Mouse (Mus musculus): ENCODE data around the gene Serpina3c. TPM values are rescaled to one million over a fixed set of nuclear protein-coding genes. Genes with fewer than 3 reads are reported as not detected.

Gene Serpina3c
- polyA plus RNA-seq (2014; fragmentation: Illumina TruSeq; extraction: RNeasy Lipid Tissue Mini Kit (QIAGEN cat#74804); ENCODE audit: low read depth, low replicate concordance) = 1.1 TPM

DNA sequence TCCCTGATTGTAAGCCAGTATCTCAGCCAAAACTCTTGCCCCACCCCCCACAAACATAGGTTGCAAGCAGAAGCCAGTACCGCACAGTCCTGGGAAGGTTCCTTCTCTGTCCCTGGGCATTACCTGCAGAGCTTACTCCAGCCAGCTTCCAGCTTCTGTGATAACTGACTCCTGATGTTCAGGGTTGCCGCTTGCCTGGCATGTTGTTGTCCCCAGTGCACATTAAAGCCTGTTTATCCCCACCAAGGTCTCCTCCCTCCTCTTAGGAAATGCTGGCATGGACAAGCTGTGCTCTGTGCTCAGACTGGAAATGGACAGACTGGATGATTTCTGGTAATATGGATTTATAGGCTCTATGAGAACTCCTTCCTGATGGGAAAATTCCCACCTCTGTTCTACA is at the start of gene Serpina3c:
Gene Serpina3c, minus strand, starts transcription at position 215 of the 400 bp plus-strand sequence.

DNA sequence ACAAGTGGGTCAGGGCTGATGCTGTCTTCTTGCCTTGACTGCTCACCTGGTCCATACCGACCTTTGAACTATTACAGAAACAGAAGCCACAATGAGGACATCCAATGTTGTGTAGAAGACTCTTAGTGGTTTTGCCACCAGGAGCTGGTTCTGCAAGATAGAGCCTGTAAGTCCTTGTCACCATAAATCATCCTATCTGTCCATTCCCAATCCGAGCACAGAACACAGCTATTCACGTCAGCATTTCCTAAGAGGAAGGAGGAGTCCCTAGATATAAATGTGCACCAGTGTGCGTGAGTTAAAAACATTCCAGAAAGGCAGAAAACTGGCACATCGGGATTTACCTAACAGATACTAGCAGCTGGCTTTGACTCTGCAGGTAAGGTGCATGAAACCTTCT is 26.0 kb downstream of the Serpina3c start, which contains the start of gene Serpina3b:
Gene Serpina3b, plus strand, starts transcription at position 301 of the 400 bp plus-strand sequence.

DNA sequence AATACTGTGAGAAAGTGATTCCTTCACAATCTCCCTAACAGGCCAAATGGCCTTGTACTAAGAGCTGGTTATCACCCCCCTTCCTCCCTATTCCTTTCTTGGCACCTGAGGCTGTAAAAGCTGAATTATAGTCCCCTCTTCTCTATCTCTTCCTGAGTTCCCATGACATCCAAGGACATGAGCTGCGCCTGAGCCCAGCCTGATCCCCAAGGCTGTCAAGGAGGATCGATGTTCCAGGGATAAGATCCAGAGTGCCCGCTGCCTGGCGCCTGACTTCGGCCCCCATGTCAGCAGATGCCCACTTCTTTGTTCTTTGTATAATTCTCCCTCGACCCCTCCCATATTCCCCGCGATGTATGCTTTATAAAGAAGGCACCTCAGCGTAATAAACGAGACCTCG is 41.3 kb downstream of the Serpina3c start, which contains the start of gene Serpina3a:
Gene Serpina3a, plus strand, starts transcription at position 392 of the 400 bp plus-strand sequence.

DNA sequence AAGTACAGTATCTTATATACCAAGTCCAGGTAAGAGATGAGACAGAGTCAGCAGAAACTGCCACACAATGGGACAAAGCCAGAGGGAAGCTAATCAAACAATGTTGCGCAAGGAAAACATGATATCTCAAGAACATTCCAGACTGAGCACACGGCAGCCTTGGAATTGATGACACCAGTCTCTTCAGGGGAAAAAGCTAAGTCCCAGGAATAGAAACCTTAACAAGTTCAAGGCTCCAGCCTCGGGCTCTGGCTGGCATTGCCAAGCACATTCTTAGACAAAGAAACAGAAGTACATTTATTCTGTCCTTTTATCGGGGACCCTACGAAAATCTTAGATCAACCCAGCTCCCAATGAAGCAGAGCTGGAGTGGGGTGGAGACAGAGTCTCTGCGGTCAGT is 52.9 kb downstream of the Serpina3c start, which contains the start of gene Serpina5:
Gene Serpina5, plus strand, starts transcription at position 346 of the 400 bp plus-strand sequence.

Other genes with a start within 250 kb of the Serpina3c start
- not detected for gene Serpina1c, start 249.0 kb downstream of the Serpina3c start, polyA plus RNA-seq (2014; fragmentation: Illumina TruSeq; extraction: RNeasy Lipid Tissue Mini Kit (QIAGEN cat#74804); ENCODE audit: low read depth, low replicate concordance)
- 0.57 TPM for gene Serpina1e, start 194.9 kb downstream of the Serpina3c start, polyA plus RNA-seq (2014; fragmentation: Illumina TruSeq; extraction: RNeasy Lipid Tissue Mini Kit (QIAGEN cat#74804); ENCODE audit: low read depth, low replicate concordance)
- gene Serpina11, start 163.9 kb downstream of the Serpina3c start, polyA plus RNA-seq (2014; fragmentation: Illumina TruSeq; extraction: RNeasy Lipid Tissue Mini Kit (QIAGEN cat#74804); ENCODE audit: low read depth, low replicate concordance) = not detected
- gene Serpina9, start 140.1 kb downstream of the Serpina3c start, polyA plus RNA-seq (2014; fragmentation: Illumina TruSeq; extraction: RNeasy Lipid Tissue Mini Kit (QIAGEN cat#74804); ENCODE audit: low read depth, low replicate concordance) = 0.69 TPM
- gene Serpina12, start 109.4 kb downstream of the Serpina3c start, polyA plus RNA-seq (2014; fragmentation: Illumina TruSeq; extraction: RNeasy Lipid Tissue Mini Kit (QIAGEN cat#74804); ENCODE audit: low read depth, low replicate concordance) = not detected
- gene Serpina5, start 52.8 kb downstream of the Serpina3c start, polyA plus RNA-seq (2014; fragmentation: Illumina TruSeq; extraction: RNeasy Lipid Tissue Mini Kit (QIAGEN cat#74804); ENCODE audit: low read depth, low replicate concordance) = not detected
- gene Serpina3a, start 41.1 kb downstream of the Serpina3c start, polyA plus RNA-seq (2014; fragmentation: Illumina TruSeq; extraction: RNeasy Lipid Tissue Mini Kit (QIAGEN cat#74804); ENCODE audit: low read depth, low replicate concordance) = not detected
- not detected for gene Serpina3b, start 25.9 kb downstream of the Serpina3c start, polyA plus RNA-seq (2014; fragmentation: Illumina TruSeq; extraction: RNeasy Lipid Tissue Mini Kit (QIAGEN cat#74804); ENCODE audit: low read depth, low replicate concordance)
- 0.79 TPM for gene Serpina3f, start 60.7 kb upstream of the Serpina3c start, polyA plus RNA-seq (2014; fragmentation: Illumina TruSeq; extraction: RNeasy Lipid Tissue Mini Kit (QIAGEN cat#74804); ENCODE audit: low read depth, low replicate concordance)
- gene Serpina3g, start 82.4 kb upstream of the Serpina3c start, polyA plus RNA-seq (2014; fragmentation: Illumina TruSeq; extraction: RNeasy Lipid Tissue Mini Kit (QIAGEN cat#74804); ENCODE audit: low read depth, low replicate concordance) = 2.8 TPM
- gene Serpina3i, start 109.3 kb upstream of the Serpina3c start, polyA plus RNA-seq (2014; fragmentation: Illumina TruSeq; extraction: RNeasy Lipid Tissue Mini Kit (QIAGEN cat#74804); ENCODE audit: low read depth, low replicate concordance) = not detected
- gene Serpina3j, start 160.7 kb upstream of the Serpina3c start, polyA plus RNA-seq (2014; fragmentation: Illumina TruSeq; extraction: RNeasy Lipid Tissue Mini Kit (QIAGEN cat#74804); ENCODE audit: low read depth, low replicate concordance) = not detected
- gene Serpina3k, start 184.6 kb upstream of the Serpina3c start, polyA plus RNA-seq (2014; fragmentation: Illumina TruSeq; extraction: RNeasy Lipid Tissue Mini Kit (QIAGEN cat#74804); ENCODE audit: low read depth, low replicate concordance) = not detected
- gene Serpina3m, start 184.6 kb upstream of the Serpina3c start, polyA plus RNA-seq (2014; fragmentation: Illumina TruSeq; extraction: RNeasy Lipid Tissue Mini Kit (QIAGEN cat#74804); ENCODE audit: low read depth, low replicate concordance) = not detected

Data from sigmoid colon, adult 10 weeks (tissue).